Mouse (Mus musculus) gastrocnemius, adult 8-10 months (tissue): ENCODE data around the gene Rptn. TPM values are rescaled to one million over a fixed set of nuclear protein-coding genes. Genes with fewer than 3 reads are reported as not detected.
A peak's percentile ranks its signal among the peaks of the same experiment; 100 is the strongest.
"Not testable (repeated sequence)": the region's sequence is repeated elsewhere in the genome, so short reads cannot be mapped to it uniquely, and the experiment has no call there.

Experiments used
- DNase-seq, 2 experiments: peaks; one replicate each; pipeline ENCODE4 v3.0.0; 2022; ENCODE audit warnings: low spot score in 2 of 2
- total RNA-seq, 4 experiments: library from RNA; stranded (reverse); gene quantifications; 2 replicates each; pipeline ENCODE4 v1.2.4; 2022

Rptn gene
- total RNA-seq, result not detected

GRCm38 (mm10) chr3:93393366-93393765 is at the start of gene Rptn:
TSS of gene Rptn (plus strand) at chr3:93393699.
- no peak for DNase-seq

- DNase-seq, result no peak
Measured at GRCm38 (mm10) chr3:93346896-93347295, 46.6 kb upstream of the Rptn start.

DNA sequence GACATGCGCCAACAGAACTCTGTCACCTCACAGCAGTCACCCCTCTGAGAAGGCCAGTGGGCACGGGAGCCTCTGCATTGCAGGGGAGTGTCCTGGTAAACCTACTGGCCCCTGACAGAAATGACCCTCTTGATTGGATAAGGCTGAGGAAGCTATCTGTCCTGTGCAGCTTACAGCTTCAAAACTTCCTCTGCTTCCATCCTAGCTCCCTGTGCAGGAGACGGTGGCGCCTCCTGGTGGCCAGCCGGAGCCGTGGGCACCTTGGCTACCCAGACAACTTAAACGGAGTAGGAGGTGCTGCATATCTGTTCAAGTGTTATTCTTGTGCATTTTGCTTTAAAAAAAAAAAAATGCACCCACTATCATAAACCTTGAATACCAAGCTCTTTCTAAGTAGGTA is 33.5 kb upstream of the Rptn start:
- DNase-seq, result peak; percentile 9 to 22

- DNase-seq, result no peak
Measured at GRCm38 (mm10) chr3:93361933-93362574, 31.4 kb upstream of the Rptn start.

GRCm38 (mm10) chr3:93366966-93367575 is 26.4 kb upstream of the Rptn start:
- DNase-seq, result no peak

GRCm38 (mm10) chr3:93368171-93368570 is 25.3 kb upstream of the Rptn start:
- DNase-seq, result no peak

DNA sequence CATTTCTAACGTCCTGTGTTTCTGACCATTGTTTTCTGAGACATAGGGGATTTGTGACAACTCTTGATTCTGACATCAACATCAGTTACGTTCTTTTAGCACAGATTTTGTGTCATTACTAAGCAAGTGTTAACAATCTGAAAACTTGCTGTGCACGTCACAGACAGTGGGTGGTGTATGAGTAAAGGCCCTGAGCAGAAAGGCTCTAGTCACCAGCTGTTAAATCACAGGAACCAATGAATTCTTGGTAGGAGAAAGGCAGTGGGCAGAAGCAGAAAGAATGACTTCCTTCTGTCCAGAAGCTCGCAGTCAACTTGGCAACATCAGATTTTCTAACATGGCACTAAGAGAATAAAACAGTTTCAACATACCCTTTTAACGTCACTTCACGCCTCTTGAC is 20.1 kb upstream of the Rptn start:
- no peak for DNase-seq

- no peak for DNase-seq
Measured at GRCm38 (mm10) chr3:93375196-93375595, 18.3 kb upstream of the Rptn start.

GRCm38 (mm10) chr3:93375601-93376000 is 17.9 kb upstream of the Rptn start:
- no peak for DNase-seq

DNA sequence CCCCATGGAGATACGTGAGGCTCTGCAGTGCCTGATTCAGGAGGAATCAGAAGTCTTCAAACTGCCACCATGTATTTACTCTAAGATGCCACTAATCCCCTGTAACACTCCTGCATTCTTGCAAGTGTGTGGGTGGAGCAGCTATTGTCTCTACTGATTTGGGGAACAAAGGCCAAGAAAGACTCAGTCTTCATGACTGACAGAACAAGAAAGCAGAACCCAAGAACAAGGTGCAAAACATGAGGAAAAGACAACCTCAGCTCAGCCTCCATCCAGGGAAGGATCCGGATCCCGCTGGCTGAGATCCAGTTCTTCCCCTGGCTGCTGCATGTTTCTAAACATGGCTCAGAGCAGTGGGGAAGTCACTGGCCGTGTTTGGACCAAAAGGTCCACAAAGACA is 15.4 kb upstream of the Rptn start:
- DNase-seq, result no peak

DNA sequence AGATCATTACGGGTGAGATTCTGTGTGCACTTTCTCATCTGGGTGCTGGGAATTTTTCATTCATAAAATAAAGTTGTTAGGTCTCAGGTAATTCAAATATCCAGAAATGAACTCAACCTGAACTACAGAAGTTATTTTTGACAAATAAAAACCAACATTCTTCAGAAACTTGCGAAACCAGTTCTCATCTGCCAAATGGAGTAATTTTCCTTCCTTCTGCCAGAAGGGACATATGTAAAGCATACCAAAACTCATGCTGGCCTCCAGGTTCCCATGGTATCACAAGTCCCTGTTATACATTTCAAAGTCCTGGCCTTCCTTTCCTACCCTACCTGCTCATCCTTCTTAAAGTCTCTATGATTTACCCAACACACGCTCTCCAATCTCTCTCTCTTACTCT is 10.4 kb downstream of the Rptn start:
- DNase-seq, result no peak

- DNase-seq, result no peak
Measured at GRCm38 (mm10) chr3:93406992-93407391, 13.5 kb downstream of the Rptn start.

GRCm38 (mm10) chr3:93411905-93412304 is 18.4 kb downstream of the Rptn start:
- no peak for DNase-seq

DNA sequence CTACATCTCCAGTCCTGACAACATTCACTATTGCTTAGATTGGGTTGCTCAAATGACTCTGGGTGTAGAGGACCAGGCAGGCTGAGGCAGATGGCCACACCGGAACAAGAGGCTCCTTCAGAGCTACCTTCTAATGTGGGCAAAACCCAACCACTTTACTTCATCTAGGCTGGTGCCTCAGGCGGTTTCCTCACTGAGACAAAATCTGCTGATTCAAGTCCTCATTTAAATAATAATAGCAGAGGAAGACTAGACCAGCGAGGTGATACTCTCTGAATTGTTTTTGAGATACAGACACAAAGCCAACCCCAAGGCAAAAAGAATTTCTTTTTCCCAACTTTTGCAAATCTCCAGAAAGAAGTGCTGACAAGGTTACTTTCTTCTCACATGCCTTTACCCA is 38.2 kb downstream of the Rptn start:
- no peak for DNase-seq

DNA sequence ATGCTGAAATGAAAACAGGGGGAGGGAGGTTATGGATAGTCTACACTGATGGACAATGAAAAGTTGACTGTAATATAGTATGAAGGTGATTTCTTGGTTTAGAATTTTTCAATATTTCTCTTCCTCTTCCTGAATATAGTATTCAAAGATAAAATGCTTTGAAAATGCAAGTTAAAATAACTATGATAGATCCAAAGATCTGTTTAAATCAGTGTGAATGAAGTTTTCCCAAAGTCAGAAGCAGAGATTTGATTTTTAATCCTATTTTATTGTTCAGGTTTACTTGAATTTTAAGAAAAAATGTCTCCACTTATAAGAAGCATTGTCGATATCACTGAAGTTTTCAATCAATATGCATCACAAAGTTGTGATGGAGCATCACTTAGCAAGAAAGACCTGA is 48.5 kb downstream of the Rptn start, which contains the start of gene Tchh:
TSS of gene Tchh (plus strand) at position 301 of the 400 bp plus-strand sequence.
- DNase-seq, result no peak

- no peak for DNase-seq
Measured at GRCm38 (mm10) chr3:93443501-93444101, 50.1 kb downstream of the Rptn start.

DNA sequence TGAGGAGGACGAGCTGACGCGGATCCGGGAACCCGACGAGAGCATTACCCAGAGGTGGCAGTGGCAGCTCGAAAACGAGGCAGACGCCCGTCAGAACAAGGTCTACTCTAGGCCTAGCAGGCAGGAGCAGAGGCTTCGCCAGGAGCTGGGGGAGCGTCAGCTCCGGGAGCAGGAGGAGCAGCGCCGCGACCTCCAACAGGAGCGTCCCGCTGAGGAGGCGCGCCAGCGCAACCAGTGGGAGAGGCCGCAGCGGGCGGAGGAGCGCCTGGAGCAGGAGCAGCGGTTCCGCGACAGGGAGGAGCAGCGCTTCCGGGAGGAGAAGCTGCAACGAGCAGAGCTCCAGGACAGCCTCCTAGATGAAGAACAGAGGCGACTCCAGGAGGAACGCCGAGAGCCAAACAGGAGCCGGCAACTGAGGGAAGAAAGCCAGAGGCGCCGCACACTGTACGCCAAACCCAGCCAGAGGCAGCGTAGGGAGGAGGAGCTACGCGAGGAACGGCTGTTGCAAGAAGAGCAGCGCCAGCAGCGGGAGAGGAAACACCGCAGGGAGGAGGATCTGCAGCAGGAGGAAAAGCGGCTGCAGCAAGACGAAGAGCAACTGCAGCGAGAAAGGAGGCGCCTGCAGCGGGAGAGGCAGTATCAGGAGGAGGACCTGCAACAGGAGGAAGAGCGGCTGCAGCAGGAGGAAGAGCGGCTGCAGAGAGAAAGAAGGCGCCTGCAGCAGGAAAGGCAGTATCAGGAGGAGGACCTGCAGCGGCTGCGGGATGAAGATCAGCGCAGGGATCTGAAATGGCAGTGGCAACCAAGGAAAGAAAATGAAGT is 51.1 kb downstream of the Rptn start:
- DNase-seq, result peak in 1 of 2 experiments; percentile 22

DNA sequence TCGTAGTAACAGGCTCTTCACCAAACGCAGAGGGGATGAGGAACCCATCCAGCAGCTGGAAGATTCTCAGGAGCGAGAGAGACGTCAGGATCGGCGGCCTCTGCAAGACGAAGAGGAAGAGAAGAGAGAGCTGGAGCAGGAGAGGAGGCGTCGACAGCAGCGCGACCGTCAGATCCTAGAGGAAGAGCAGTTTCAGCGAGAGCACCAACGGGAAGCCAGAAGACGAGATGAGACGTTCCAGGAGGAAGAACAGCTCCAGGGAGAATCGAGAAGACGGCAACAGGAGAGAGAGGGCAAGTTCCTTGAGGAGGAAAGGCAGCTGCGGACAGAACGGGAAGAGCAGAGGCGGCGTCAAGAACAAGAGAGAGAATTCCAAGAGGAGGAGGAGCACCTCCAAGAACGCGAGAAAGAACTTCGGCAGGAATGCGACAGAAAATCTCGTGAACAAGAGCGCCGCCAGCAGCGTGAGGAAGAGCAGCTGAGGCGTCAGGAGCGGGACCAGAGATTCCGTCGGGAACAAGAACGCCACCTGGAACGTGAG is 51.7 kb downstream of the Rptn start:
- DNase-seq, result no peak

GRCm38 (mm10) chr3:93446128-93446755 is 52.7 kb downstream of the Rptn start:
- DNase-seq, result no peak

DNA sequence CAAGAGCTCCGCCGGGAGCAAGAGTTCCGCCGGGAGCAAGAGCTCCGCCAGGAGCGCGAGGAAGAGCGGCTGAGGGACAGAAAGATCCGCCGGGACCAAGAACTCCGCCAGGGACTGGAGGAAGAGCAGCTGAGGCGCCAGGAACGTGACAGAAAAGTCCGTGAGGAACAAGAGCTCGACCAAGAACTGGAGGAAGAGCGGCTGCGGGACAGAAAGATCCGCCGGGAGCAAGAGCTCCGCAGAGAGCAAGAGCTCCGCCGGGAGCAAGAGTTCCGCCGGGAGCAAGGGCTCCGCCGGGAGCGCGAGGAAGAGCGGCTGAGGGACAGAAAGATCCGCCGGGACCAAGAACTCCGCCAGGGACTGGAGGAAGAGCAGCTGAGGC is 53.2 kb downstream of the Rptn start:
- not testable (repeated sequence) for DNase-seq

- peak in 1 of 2 experiments; percentile 5 for DNase-seq
Measured at GRCm38 (mm10) chr3:93447138-93447841, 53.8 kb downstream of the Rptn start.
